Mouse (Mus musculus) Patski (cell line): ENCODE measurements around the gene Foxa3. TPM values are rescaled to one million over a fixed set of nuclear protein-coding genes. Genes with fewer than 3 reads are reported as not detected.

ENCODE experiments used
- ATAC-seq: fragments of 100-300 bp; one replicate; pipeline ENCODE4 v1.8.0; 2021
- CTCF ChIA-PET: fragments of 350-600 bp; sonication (Branson Sonifier 250); formaldehyde crosslinking; loops from one replicate; lab custom pipeline; 2022; ENCODE audit warnings: inconsistent platforms; lab: Charles Lee
- POLR2A ChIA-PET: fragments of 350-600 bp; sonication (Branson Sonifier 250); formaldehyde crosslinking; loops from one replicate; lab custom pipeline; 2022; ENCODE audit warnings: antibody characterized with exemption, inconsistent platforms; lab: Charles Lee
- DNase-seq: peaks from one replicate; pipeline ENCODE4 v3.0.0-alpha.2; 2011; ENCODE audit warnings: low read depth, low spot score
- H3K27me3 ChIP-seq: fragments of 371-371 bp; one replicate; pipeline ENCODE4 v1.5.1; 2021
- CTCF ChIP-seq: fragments of 100-300 bp; IDR thresholded peaks from one replicate; pipeline ENCODE4 v1.5.1; 2021
- in situ Hi-C: fragments of 300-500 bp; cut with MboI; formaldehyde crosslinking; loops from 3 replicates; pipeline ENCODE4 v1.11.1; 2018; ENCODE audit warnings: low pct_unique_long_range_greater_than_20kb, mixed read lengths
- polyA plus RNA-seq: library from polyadenylated mRNA; unstranded; gene quantifications from one replicate; pipeline ENCODE4 v1.2.3, GENCODE M21; 2021

The Foxa3 gene
- polyA plus RNA-seq, 1 experiment from 2014 or later, result 0.09 TPM

GRCm38 (mm10) chr7:19001066-19001806, 22.1 kb downstream of the Foxa3 start:
- ATAC-seq, result no peak
- POLR2A ChIA-PET, result no interaction called here
- no peak for DNase-seq
- in situ Hi-C loops, result no loop called here
- CTCF ChIA-PET, result no interaction called here
- H3K27me3 ChIP-seq, result no peaks in the 10 kb centered on the region
- TF ChIP-seq CTCF, result no peak

- no peaks in the 10 kb centered on the region for H3K27me3 ChIP-seq
- DNase-seq, result no peak
- POLR2A ChIA-PET, result no interaction called here
- no peak for TF ChIP-seq CTCF
- ATAC-seq, result no peak
- in situ Hi-C loops, result no loop called here
- CTCF ChIA-PET, result no interaction called here
These were observed 22.9 kb downstream of the Foxa3 start for GRCm38 (mm10) chr7:19000421-19000820.

GRCm38 (mm10) chr7:18998835-18999234, 24.5 kb downstream of the Foxa3 start:
- ATAC-seq, result no peak
- TF ChIP-seq CTCF, result no peak
- H3K27me3 ChIP-seq, result no peaks in the 10 kb centered on the region
- no peak for DNase-seq
- POLR2A ChIA-PET, result no interaction called here
- in situ Hi-C loops, result no loop called here
- CTCF ChIA-PET, result interaction anchor here (1.0 kb wide), 1 partner anchor 9 kb away, joined by 3 read pairs; no protein-coding TSS in a partner anchor

- H3K27me3 ChIP-seq, result no peaks in the 10 kb centered on the region
- CTCF ChIA-PET, result no interaction called here
- POLR2A ChIA-PET, result no interaction called here
- in situ Hi-C loops, result no loop called here
- DNase-seq, result no peak
- ATAC-seq, result no peak
- no peak for TF ChIP-seq CTCF
These were observed 30.3 kb downstream of the Foxa3 start for GRCm38 (mm10) chr7:18993036-18993435.

- TF ChIP-seq CTCF, result no peak
- POLR2A ChIA-PET, result no interaction called here
- no peak for DNase-seq
- CTCF ChIA-PET, result no interaction called here
- no peak for ATAC-seq
- H3K27me3 ChIP-seq, result no peaks in the 10 kb centered on the region
- in situ Hi-C loops, result no loop called here
These were observed 31.1 kb downstream of the Foxa3 start for GRCm38 (mm10) chr7:18992294-18992675.

- CTCF ChIA-PET, result no interaction called here
- POLR2A ChIA-PET, result no interaction called here
- ATAC-seq (no peak), DNase-seq (no peak)
- H3K27me3 ChIP-seq, result no peaks in the 10 kb centered on the region
- no peak for TF ChIP-seq CTCF
- in situ Hi-C loops, result no loop called here
These were observed 31.6 kb downstream of the Foxa3 start for GRCm38 (mm10) chr7:18991660-18992293.

- in situ Hi-C loops, result no loop called here
- ATAC-seq (peak; percentile 73), DNase-seq (peak; percentile 100)
- TF ChIP-seq CTCF, result no peak
- POLR2A ChIA-PET, result interaction anchor here (1.0 to 1.1 kb wide), 2 partner anchors 12 to 23 kb away, joined by 3 to 5 read pairs; no protein-coding TSS in a partner anchor
- CTCF ChIA-PET, result interaction anchor here (0.8 to 1.0 kb wide), 3 partner anchors 8 to 98 kb away, joined by 3 to 5 read pairs (median 3); no protein-coding TSS in a partner anchor
- H3K27me3 ChIP-seq, result no peaks in the 10 kb centered on the region
These were observed 32.6 kb downstream of the Foxa3 start, which contains the start of gene Mypop for GRCm38 (mm10) chr7:18990601-18991295. Mypop (plus strand) TSS chr7:18991245.

- ChIA-PET CTCF (interaction anchor here (0.8 to 1.0 kb wide), 3 partner anchors 9 to 98 kb away, joined by 3 to 5 read pairs (median 3); no protein-coding TSS in a partner anchor), POLR2A (interaction anchor here (1.1 to 1.2 kb wide), 2 partner anchors 21 to 23 kb away, joined by 3 to 4 read pairs; no protein-coding TSS in a partner anchor)
- TF ChIP-seq CTCF, result no peak
- in situ Hi-C loops, result no loop called here
- no peak for ATAC-seq
- no peak for DNase-seq
- no peaks in the 10 kb centered on the region for H3K27me3 ChIP-seq
These were observed 33.3 kb downstream of the Foxa3 start for GRCm38 (mm10) chr7:18989995-18990394.

GRCm38 (mm10) chr7:18988780-18989179, 34.6 kb downstream of the Foxa3 start:
- ChIA-PET POLR2A (no interaction called here), CTCF (no interaction called here)
- in situ Hi-C loops, result no loop called here
- H3K27me3 ChIP-seq, result no peaks in the 10 kb centered on the region
- no peak for DNase-seq
- no peak for ATAC-seq
- no peak for TF ChIP-seq CTCF

- DNase-seq (no peak), ATAC-seq (no peak)
- H3K27me3 ChIP-seq, result no peaks in the 10 kb centered on the region
- CTCF ChIA-PET, result no interaction called here
- in situ Hi-C loops, result no loop called here
- POLR2A ChIA-PET, result no interaction called here
- TF ChIP-seq CTCF, result no peak
These were observed 35.6 kb downstream of the Foxa3 start for GRCm38 (mm10) chr7:18987747-18988146.
